Mouse (Mus musculus): ENCODE data around the gene Gm33815.
"Not testable (repeated sequence)": the region's sequence is repeated elsewhere in the genome, so short reads cannot be mapped to it uniquely, and the experiment has no call there.

Gm33815 gene

GRCm38 (mm10) chrY:69320832-69321231, at the start of gene Gm33815:
Gene Gm33815 (plus strand): TSS chrY:69321132.
- not testable (repeated sequence) for DNase-seq

Measured in kidney, postnatal 4 days (tissue).